ENCODE assay signal across 7 mouse cellular contexts in the genomic region with DNA sequence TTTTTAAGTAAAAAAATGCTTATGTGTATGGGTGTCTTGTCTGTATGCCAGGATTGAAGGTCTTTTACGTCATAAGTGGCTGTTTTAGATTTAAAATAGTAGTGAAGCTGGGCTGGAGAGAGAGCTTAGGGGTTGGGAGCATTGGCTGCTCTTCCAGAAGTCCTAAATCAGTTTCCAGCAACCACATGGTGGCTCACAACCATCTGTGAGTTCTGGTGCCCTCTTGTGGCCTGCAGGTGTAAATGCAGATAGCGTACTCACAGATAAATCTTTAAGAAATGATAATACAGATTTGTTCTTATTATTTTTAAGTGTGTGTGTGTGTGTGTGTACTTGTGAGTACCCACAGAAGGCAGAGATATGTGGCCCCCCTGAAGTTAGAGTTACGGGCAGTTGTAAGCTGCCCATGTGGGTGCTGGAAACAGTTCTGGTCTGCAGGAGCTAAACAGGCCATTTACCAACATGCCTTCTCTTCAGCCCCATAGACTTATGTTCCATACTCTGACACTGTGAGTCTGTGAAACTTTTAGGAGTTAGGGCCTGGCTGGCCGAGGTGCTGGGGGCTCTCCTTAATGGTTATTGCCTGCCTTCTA. TPM values are rescaled to one million over a fixed set of nuclear protein-coding genes. Genes with fewer than 3 reads are reported as not detected.
DNase-seq lines count a peak whose midpoint lies in the region; ATAC-seq and TF ChIP-seq lines count a peak whose summit lies in the region.

No protein-coding gene starts in this region.

- no peaks in the 10 kb centered on the region for H3K9me3 ChIP-seq in CH12.LX (replicated peaks; ENCODE audit: low read length)
- H3K9me3 ChIP-seq in heart, embryonic 12.5 days (replicated peaks), result no peaks in the 10 kb centered on the region
- H3K9me3 ChIP-seq in lung, postnatal 0 days (ENCODE audit: low read length), result no peaks in the 10 kb centered on the region

- ATAC-seq in heart, embryonic 12.5 days (ENCODE audit: insufficient number of reproducible peaks, low FRiP score), result no peak
- ATAC-seq in lung, postnatal 0 days, result 0 out of 2 replicates have a peak, but pooled peaks have one; percentile 25

- TF ChIP-seq EP300 in CH12.LX (IDR thresholded peaks at IDR 0.05; ENCODE audit: low read length), result no peak
- TF ChIP-seq EP300 in lung, postnatal 0 days (IDR thresholded peaks at IDR 0.05), result no peak

- H3K36me3 ChIP-seq in CH12.LX (replicated peaks in 1 of 2; ENCODE audit: control insufficient read depth in 1 of 2, insufficient read depth in 1 of 2, low read length in 1 of 2), result peaks cover 22 to 52% of the 10 kb centered on the region in 2 experiments
- H3K36me3 ChIP-seq in heart, embryonic 12.5 days, result peaks cover 23% of the 10 kb centered on the region
- no peaks in the 10 kb centered on the region for H3K36me3 ChIP-seq in lung, postnatal 0 days (ENCODE audit: insufficient read depth, low read length)

- H3K79me2 ChIP-seq in CH12.LX (replicated peaks; ENCODE audit: control insufficient read depth, extremely low read depth, insufficient read depth, poor library complexity, severe bottlenecking), result peaks cover 9% of the 10 kb centered on the region; the same call in 1 of the 2 replicates

- DNase-seq in CH12.LX (ENCODE audit: extremely low read depth), result peak; percentile 72
- peak; percentile 58 for DNase-seq in T-cell, adult 2 months (ENCODE audit: low spot score)
- peak; percentile 50 to 74 for DNase-seq in cerebellum, postnatal 25 days
- DNase-seq in kidney, postnatal 14 days, result peak; percentile 63
- peak; percentile 80 for DNase-seq in lung, postnatal 0 days (ENCODE audit: low spot score)
- DNase-seq in retina, embryonic 14.5 days (ENCODE audit: low spot score), result peak; percentile 80

- H3K27ac ChIP-seq in CH12.LX (ENCODE audit: insufficient read depth, low read depth), result no peak overlapping the region
- no peak overlapping the region for H3K27ac ChIP-seq in heart, embryonic 12.5 days (ENCODE audit: poor library complexity, severe bottlenecking)
- no peak overlapping the region for H3K27ac ChIP-seq in lung, postnatal 0 days (ENCODE audit: low read length)

- H3K4me2 ChIP-seq in CH12.LX (ENCODE audit: insufficient read depth, low read depth, poor library complexity, severe bottlenecking), result no peak overlapping the region
- no peak overlapping the region for H3K4me2 ChIP-seq in heart, embryonic 12.5 days
- H3K4me2 ChIP-seq in lung, postnatal 0 days (replicated peaks; ENCODE audit: low read depth, low read length), result no peak overlapping the region

- TF ChIP-seq CTCF in CH12.LX (conservative IDR thresholded peaks at IDR 0.05 in 1 of 2, IDR thresholded peaks at IDR 0.05 in 1 of 2; ENCODE audit: low read depth in 2 of 2, low read length in 2 of 2), result peak; percentile 80 to 95
- TF ChIP-seq CTCF in lung, postnatal 0 days (IDR thresholded peaks at IDR 0.05), result peak; percentile 96

- peak; percentile 62 for TF ChIP-seq RAD21 in CH12.LX (IDR thresholded peaks at IDR 0.05; ENCODE audit: low read depth, low read length)

- WGBS in heart, embryonic 12.5 days, result 43% methylated on average over 4 of the region's 4 CpGs
- 37% methylated on average over 4 of the region's 4 CpGs for WGBS in lung, postnatal 0 days

- dilution Hi-C loops in CH12.LX (cut with MboI; ENCODE audit: extremely low pct_ligation_motif_present, extremely low pct_unique_long_range_greater_than_20kb, low sequenced_read_pairs), result no loop called here

- H3K4me1 ChIP-seq in CH12.LX (ENCODE audit: control insufficient read depth in 1 of 2, insufficient read depth in 2 of 2), result peaks cover 0 to 6% of the 10 kb centered on the region in 2 experiments; a peak in 2 of 4 replicates
- no peaks in the 10 kb centered on the region for H3K4me1 ChIP-seq in heart, embryonic 12.5 days (replicated peaks)
- no peaks in the 10 kb centered on the region for H3K4me1 ChIP-seq in lung, postnatal 0 days (ENCODE audit: insufficient read depth, low read depth, low read length)

- H3K4me3 ChIP-seq in CH12.LX (replicated peaks in 1 of 3; ENCODE audit: low read depth in 2 of 3, low read length in 2 of 3, poor library complexity in 1 of 3), result no peak overlapping the region
- no peak overlapping the region for H3K4me3 ChIP-seq in heart, embryonic 12.5 days
- H3K4me3 ChIP-seq in lung, postnatal 0 days (ENCODE audit: low read depth, low read length), result no peak overlapping the region

- H3K9ac ChIP-seq in CH12.LX (ENCODE audit: insufficient read depth, low read depth), result no peak overlapping the region
- 0 out of 2 replicates have a peak overlapping the region, but pooled peaks have one; percentile 5 for H3K9ac ChIP-seq in heart, embryonic 12.5 days
- H3K9ac ChIP-seq in lung, postnatal 0 days (replicated peaks; ENCODE audit: low read depth), result no peak overlapping the region

- in situ Hi-C loops in CH12.LX (cut with MboI; ENCODE audit: low pct_ligation_motif_present, low pct_unique_long_range_greater_than_20kb, low sequenced_read_pairs), result no loop called here

- no peak for TF ChIP-seq POLR2A in CH12.LX (IDR thresholded peaks at IDR 0.05; ENCODE audit: low read depth, low read length)

- H3K27me3 ChIP-seq in CH12.LX (replicated peaks), result no peaks in the 10 kb centered on the region
- no peaks in the 10 kb centered on the region for H3K27me3 ChIP-seq in heart, embryonic 12.5 days (replicated peaks)
- no peaks in the 10 kb centered on the region for H3K27me3 ChIP-seq in lung, postnatal 0 days (replicated peaks; ENCODE audit: insufficient read depth, low read length)

TF ChIP-seq in CH12.LX, 34 proteins besides CTCF, POLR2A, EP300 and RAD21:
- TF ChIP-seq UBTF (IDR thresholded peaks at IDR 0.05; ENCODE audit: low read depth, low read length) (no peak), MXI1 (IDR thresholded peaks at IDR 0.05; ENCODE audit: low read depth, low read length) (peak; percentile 45; the same call in 1 of the 2 replicates), MYC (IDR thresholded peaks at IDR 0.05; ENCODE audit: low read depth, low read length) (peak; percentile 99), SMC3 (IDR thresholded peaks at IDR 0.05; ENCODE audit: low read depth, low read length) (peak; percentile 52), ZMIZ1 (IDR thresholded peaks at IDR 0.05; ENCODE audit: low read depth, low read length) (no peak), MAX (IDR thresholded peaks at IDR 0.05; ENCODE audit: low read length) (peak; percentile 90)
TF ChIP-seq in CH12.LX: peak in this region for 4.

RNA-seq across cellular contexts. Expression of gene Taf9, which starts 8.6 kb away (rescaled TPM):
- total RNA-seq in CH12.LX (2012; rRNA removed) (4.4 and 7.2 TPM in 2 replicates), CH12.LX (2014; rRNA removed) (14.3 and 14.8 TPM in 2 replicates)
- polyA plus RNA-seq in CH12.LX (2012; ENCODE audit: insufficient read length, low read depth), result 9.7 and 14.9 TPM in 2 replicates
- 9.7 and 11.3 TPM in 2 replicates for polyA plus RNA-seq in heart, embryonic 12.5 days (2016; fragmentation: Nextera tagmentation; extraction: Ambion mirVana)
- polyA plus RNA-seq in lung, postnatal 0 days (2015; fragmentation: Nextera tagmentation; extraction: Ambion mirVana), result 12.2 and 15.5 TPM in 2 replicates

RNA-seq across cellular contexts. Expression of gene Rad17, which starts 9.1 kb away (rescaled TPM):
- total RNA-seq in CH12.LX (2012; rRNA removed), result 19.8 and 23.9 TPM in 2 replicates
- 47.8 and 54.4 TPM in 2 replicates for total RNA-seq in CH12.LX (2014; rRNA removed)
- polyA plus RNA-seq in CH12.LX (2012; ENCODE audit: insufficient read length, low read depth), result 19.8 and 22.3 TPM in 2 replicates
- 27.3 and 28.7 TPM in 2 replicates for polyA plus RNA-seq in heart, embryonic 12.5 days (2016; fragmentation: Nextera tagmentation; extraction: Ambion mirVana)
- 12.9 and 14.4 TPM in 2 replicates for polyA plus RNA-seq in lung, postnatal 0 days (2015; fragmentation: Nextera tagmentation; extraction: Ambion mirVana)

RNA-seq across cellular contexts. Expression of gene Ak6, which starts 9.2 kb away (rescaled TPM):
- total RNA-seq in CH12.LX (2012; rRNA removed) (179 and 210 TPM in 2 replicates), CH12.LX (2014; rRNA removed) (476 and 500 TPM in 2 replicates)
- polyA plus RNA-seq in CH12.LX (2012; ENCODE audit: insufficient read length, low read depth), result 238 and 246 TPM in 2 replicates
- 216 and 219 TPM in 2 replicates for polyA plus RNA-seq in heart, embryonic 12.5 days (2016; fragmentation: Nextera tagmentation; extraction: Ambion mirVana)
- polyA plus RNA-seq in lung, postnatal 0 days (2015; fragmentation: Nextera tagmentation; extraction: Ambion mirVana), result 135 and 136 TPM in 2 replicates

RNA-seq across cellular contexts. Expression of gene Ccdc125, which starts 9.6 kb away (rescaled TPM):
- 0.59 TPM in 2 replicates for total RNA-seq in CH12.LX (2012; rRNA removed)
- total RNA-seq in CH12.LX (2014; rRNA removed), result not detected in 2 replicates
- 0.13 TPM in 1 of 2 replicates, not detected in the other for polyA plus RNA-seq in CH12.LX (2012; ENCODE audit: insufficient read length, low read depth)
- polyA plus RNA-seq in heart, embryonic 12.5 days (2016; fragmentation: Nextera tagmentation; extraction: Ambion mirVana), result 4.6 and 4.8 TPM in 2 replicates
- polyA plus RNA-seq in lung, postnatal 0 days (2015; fragmentation: Nextera tagmentation; extraction: Ambion mirVana), result 7.1 and 7.9 TPM in 2 replicates

RNA-seq across cellular contexts. Expression of gene Marveld2, which starts 43.2 kb away (rescaled TPM):
- total RNA-seq in CH12.LX (2012; rRNA removed) (1.9 and 2.1 TPM in 2 replicates), CH12.LX (2014; rRNA removed) (0.13 TPM in 1 of 2 replicates, not detected in the other)
- polyA plus RNA-seq in CH12.LX (2012; ENCODE audit: insufficient read length, low read depth), result 0.12 and 0.27 TPM in 2 replicates
- polyA plus RNA-seq in heart, embryonic 12.5 days (2016; fragmentation: Nextera tagmentation; extraction: Ambion mirVana), result 3.6 and 4.4 TPM in 2 replicates
- 11.5 and 11.8 TPM in 2 replicates for polyA plus RNA-seq in lung, postnatal 0 days (2015; fragmentation: Nextera tagmentation; extraction: Ambion mirVana)
